Mouse (Mus musculus) testis, postnatal 10 days (tissue): ENCODE data around the gene Srsf3.
"Not testable (repeated sequence)": the region's sequence is repeated elsewhere in the genome, so short reads cannot be mapped to it uniquely, and the experiment has no call there.

Experiments
- DNase-seq: peaks from one replicate; pipeline ENCODE4 v3.0.0; 2021; ENCODE audit warnings: low spot score

Gene Srsf3

DNA sequence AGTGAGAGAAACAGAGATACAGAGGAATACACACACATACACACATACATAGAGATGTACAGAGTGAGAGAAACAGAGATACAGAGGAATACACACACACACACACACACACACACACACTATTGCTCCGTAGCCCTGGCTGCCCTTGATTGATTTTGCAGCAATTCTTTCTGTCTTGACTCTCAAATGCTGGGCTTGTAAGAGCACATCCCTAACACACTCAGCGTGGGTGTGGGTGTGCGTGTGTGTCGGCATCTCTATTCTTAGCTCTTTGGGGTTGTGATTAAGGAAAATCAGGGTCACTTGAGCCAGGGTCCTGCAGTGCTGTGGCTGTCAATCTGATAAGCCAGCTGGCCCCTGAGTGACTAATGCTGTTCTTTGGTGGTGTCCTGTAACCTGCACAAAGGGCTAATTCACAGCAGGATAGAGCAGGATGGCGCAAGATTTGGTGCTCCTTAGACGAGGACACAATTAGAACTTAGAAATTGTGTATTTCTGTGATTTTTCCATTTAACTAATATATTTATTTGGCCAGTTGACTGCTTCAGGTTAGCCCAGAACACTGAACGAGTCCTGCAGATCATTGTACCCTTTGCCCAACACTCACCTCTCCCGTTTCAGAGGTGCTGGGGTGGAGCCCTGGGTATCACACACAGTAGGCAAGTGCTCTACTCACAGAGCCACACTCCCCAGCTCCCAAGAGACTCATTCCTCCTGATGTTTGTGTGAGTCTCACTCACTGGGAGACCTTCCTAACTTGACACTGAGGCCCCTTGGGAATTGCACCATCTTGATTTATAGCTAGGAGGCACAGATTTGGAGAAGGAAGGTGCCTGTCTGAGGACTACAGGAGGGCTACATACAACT, 30.9 kb downstream of the Srsf3 start:
- DNase-seq: no peak

- DNase-seq: no peak
Observed at GRCm38 (mm10) chr17:29063988-29064285, 31.5 kb downstream of the Srsf3 start.

- no peak for DNase-seq
Observed at GRCm38 (mm10) chr17:29065245-29065940, 33.0 kb downstream of the Srsf3 start.

DNA sequence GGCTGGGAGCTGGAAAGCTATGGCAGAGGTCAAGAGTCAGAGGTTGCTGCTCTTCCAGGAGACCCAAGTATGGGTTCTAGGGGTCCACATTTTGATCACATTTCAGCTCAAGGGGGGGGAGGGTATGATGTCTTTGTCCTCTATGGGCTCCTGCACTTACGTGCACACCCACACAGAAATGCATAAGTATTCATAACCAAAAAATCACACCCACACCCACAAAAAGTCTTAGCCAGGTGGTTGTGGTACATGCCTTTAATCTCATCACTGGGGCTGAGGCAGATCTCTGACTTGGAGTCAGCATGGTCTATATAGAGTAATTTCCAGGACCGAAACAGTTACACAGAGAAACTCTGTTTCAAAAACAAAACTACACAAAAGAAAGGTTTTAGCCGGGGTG, 33.5 kb downstream of the Srsf3 start:
- DNase-seq: no peak

DNA sequence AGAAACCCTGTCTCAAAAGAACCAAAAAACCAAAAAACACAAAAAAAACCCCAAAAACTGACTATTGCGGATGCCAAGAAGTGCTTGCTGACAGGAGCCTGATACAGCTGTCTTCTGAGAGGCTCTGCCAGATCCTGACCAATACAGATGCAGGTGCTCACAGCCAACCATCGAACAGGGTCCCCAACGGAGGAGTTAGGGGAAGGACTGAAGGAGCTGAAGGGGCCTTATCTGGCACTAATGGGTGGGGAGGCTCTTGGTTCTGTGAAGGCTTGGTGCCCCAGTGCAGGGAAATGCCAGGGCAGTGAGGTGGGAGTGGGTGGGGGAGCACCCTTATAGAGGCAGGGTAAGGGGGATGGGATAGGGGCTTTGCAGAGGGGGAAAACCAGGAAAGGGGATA, 35.0 kb downstream of the Srsf3 start:
- DNase-seq: not testable (repeated sequence)

DNA sequence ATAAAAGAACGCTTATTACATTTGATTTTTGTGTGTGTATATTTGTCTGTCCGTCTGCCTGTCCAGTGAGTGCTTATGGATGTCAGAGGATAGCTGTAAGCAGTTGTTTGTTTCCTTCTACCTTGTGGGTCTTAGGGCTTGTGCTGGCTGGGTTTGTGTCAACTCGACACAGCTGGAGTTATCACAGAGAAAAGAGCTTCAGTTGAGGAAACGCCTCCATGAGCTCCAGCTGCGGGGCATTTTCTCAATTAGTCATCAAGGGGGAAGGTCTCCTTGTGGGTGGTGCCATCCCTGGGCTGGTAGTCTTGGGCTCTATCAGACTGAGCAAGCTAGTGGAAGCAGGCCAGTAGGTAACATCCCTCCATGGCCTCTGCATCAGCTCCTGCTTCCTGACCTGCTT, 35.4 kb downstream of the Srsf3 start:
- no peak for DNase-seq

GRCm38 (mm10) chr17:29069063-29069462, 36.6 kb downstream of the Srsf3 start:
- no peak for DNase-seq

- DNase-seq: no peak
Observed at GRCm38 (mm10) chr17:29071820-29072219, 39.4 kb downstream of the Srsf3 start.

DNA sequence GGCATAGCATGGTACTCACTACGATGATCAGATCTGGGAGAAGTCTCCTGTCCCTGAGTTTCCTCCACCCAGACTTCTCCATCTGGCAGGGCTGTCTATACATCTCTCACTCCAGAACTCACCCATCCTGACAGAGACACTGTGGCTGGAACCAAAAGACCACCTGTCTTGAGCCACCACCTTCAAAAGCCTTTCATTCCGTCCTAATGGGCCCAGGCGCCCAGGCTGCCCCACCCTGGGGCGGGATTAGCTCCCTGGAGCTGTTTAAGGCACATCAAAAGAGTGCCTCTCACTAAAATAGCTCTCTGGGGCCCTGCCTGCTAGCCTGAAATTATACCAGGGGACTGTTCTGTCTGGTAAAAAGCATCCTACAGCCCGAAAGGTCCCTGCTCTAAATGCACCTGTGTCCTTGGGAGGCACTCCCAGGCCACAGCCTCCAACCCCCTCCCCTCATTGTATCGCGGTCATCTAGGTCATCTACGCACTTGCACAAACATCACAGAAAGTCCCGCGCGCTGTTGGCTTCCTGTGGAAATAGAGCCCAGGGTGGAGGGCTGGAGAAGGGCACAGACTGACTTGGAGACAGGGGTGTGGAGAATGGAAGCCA, 40.4 kb downstream of the Srsf3 start:
- DNase-seq: no peak

- DNase-seq: no peak
Observed at GRCm38 (mm10) chr17:29073313-29073712, 40.9 kb downstream of the Srsf3 start.

DNA sequence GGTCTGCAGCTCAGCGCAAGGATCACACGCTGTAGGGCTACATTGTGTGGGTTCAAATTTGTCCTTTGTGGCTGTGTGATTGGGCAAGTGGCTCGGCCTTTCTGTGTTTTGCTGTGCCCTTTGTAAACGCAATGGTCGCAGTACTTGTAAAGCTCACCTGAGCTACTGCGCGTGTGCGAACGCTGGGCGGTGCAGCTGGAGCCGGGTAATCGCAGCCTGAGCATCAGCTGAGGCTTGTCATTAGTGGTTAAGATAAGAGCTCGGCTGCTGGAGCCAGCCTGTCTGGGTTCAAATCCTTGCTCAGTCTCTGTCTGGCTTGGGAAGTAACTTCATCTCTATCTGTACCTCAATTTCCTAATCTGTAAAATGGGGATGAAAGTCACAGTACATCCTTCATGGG, 41.7 kb downstream of the Srsf3 start:
- DNase-seq: no peak

- no peak for DNase-seq
Observed at GRCm38 (mm10) chr17:29076235-29076634, 43.8 kb downstream of the Srsf3 start.

DNA sequence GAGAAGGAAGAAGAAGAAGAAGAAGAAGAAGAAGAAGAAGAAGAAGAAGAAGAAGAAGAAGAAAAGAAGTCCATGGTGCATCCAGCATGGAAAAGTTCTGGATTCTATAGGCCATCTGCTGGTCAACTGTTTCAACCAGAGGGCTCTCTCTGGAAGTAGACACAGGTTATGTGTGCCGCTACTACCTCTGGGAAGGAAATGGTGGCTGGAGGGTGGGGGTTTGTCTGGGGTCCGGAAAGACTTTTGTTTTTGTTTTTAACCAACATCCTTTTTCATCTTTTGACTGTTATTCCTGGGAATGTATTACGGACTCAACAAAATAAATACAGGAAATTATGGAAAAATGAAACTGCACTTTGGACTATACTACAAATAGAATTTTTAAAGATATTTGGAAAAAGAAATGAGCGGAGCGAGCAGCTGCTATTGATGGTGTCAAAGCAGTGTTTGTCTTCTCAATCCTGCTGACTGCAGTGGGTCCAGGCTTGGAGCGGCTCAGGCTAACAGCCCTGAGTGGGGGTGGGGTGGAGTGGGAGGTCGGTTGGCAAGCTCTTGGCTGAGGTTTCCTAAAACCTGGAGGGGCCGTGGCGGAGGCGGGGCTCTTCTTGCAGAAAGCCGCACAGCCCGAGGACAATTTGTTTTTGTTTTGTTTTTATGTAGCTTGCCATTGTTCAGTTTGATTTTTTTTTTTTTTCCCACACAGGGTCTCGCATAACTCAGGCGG, 45.5 kb downstream of the Srsf3 start:
- peak; percentile 71 for DNase-seq

GRCm38 (mm10) chr17:29078519-29079383, 46.3 kb downstream of the Srsf3 start:
- no peak for DNase-seq

DNA sequence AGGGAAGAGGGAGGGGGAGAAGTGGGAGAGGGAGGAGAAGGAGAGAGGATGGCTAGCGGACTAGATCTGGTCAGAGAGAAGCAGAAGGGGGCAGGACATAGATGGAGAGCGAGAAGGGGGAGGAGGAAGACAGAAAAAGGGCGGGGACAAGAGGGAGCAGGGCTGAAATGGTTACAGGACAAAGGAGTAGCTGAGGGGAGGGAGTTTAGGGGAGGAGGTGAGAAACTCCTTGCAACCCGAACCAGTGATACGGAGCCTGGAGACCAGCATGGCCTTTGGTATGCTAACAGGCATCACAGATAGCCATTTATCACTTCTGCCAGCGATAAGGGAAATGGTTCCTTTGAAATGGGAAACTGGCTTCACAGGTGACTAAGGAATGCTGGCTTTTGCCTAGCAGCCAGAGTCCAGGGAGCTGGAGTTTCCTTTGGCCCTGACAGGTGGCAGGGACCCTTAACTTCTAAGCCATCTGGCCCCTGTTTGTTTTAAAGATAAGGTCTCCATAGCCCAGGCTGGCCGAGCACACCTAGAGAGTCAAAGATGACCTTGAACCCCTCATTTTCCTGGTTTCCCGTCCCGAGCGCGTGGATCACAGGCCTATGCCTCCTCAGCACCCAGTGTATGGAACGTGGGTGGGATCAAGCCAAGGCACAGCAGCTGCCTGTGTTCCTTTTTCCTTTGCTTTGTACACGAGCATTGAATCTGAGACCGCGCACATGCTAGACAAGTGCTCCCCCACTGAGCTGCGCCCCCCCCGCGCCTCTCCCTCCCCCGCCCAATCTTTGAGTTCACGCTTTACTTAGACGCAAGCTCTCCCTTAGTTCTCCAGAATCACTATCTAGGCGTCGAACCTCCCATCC, 48.6 kb downstream of the Srsf3 start:
- peak; percentile 39 for DNase-seq

- DNase-seq: peak; percentile 42
Observed at GRCm38 (mm10) chr17:29081618-29082381, 49.4 kb downstream of the Srsf3 start.

- peak; percentile 41 for DNase-seq
Observed at GRCm38 (mm10) chr17:29083586-29083985, 51.2 kb downstream of the Srsf3 start.

GRCm38 (mm10) chr17:29084656-29085055, 52.2 kb downstream of the Srsf3 start:
- DNase-seq: peak; percentile 45

DNA sequence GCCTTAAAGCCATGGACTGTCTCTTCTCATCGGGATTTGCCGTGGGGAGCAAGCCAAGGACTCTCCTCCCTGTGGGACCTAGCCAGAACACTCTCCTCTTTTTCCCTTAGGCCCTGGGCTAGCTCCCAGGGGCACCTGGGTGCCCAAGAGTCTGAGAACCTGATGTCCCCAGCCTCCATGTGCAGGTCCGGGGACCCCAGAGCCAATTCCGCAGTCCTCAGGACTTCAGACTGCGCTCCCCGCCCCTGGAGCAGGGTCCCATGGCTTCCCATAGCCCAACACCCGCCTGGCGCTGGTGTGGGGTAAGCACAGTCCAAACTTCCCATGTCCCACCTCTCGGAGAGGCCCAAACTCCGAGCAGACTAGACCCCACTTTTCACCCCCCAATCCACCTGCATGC, 52.8 kb downstream of the Srsf3 start:
- peak; percentile 30 for DNase-seq

GRCm38 (mm10) chr17:29086916-29087315, 54.5 kb downstream of the Srsf3 start:
- DNase-seq: peak; percentile 25
